In genomic region chr1:63225890-63226289, GRCm38 (mm10) we compare ENCODE assay signal across 15 mouse cellular contexts. TPM values are rescaled to one million over a fixed set of nuclear protein-coding genes. Genes with fewer than 3 reads are reported as not detected.
A peak's percentile ranks its signal among the peaks of the same experiment; 100 is the strongest.
DNase-seq lines count a peak whose midpoint lies in the region; ATAC-seq lines count a peak whose summit lies in the region.
"Had no signal": no experiment of that assay in that cellular context is flagged by ENCODE, and none has a peak within 500 bp of the region (broad histone marks: within the 10 kb centered on the region; RNA-seq: fewer than 3 reads in every experiment).

No protein-coding gene starts in this region.

- no peak overlapping the region for H3K9ac ChIP-seq in kidney, embryonic 16.5 days (replicated peaks; ENCODE audit: low read length)
- H3K9ac ChIP-seq in limb, embryonic 13.5 days, result no peak overlapping the region
- H3K9ac ChIP-seq in forebrain, embryonic 16.5 days (replicated peaks; ENCODE audit: low read depth, low read length), result no peak overlapping the region

- no peaks in the 10 kb centered on the region for H3K9me3 ChIP-seq in kidney, embryonic 16.5 days (ENCODE audit: low read length)
- H3K9me3 ChIP-seq in limb, embryonic 13.5 days, result no peaks in the 10 kb centered on the region
- no peaks in the 10 kb centered on the region for H3K9me3 ChIP-seq in forebrain, embryonic 16.5 days (ENCODE audit: control insufficient read depth, low read length)

- H3K36me3 ChIP-seq in kidney, embryonic 16.5 days (ENCODE audit: insufficient read depth, low read length), result no peaks in the 10 kb centered on the region
- no peaks in the 10 kb centered on the region for H3K36me3 ChIP-seq in limb, embryonic 13.5 days
- no peaks in the 10 kb centered on the region for H3K36me3 ChIP-seq in forebrain, embryonic 16.5 days (ENCODE audit: control insufficient read depth, insufficient read depth)

- peak; percentile 17 for DNase-seq in gastrocnemius, postnatal 14 days
- DNase-seq in gastrocnemius, adult 18-20 months (ENCODE audit: low spot score), result no peak
- DNase-seq in kidney, postnatal 4 days, result no peak
- DNase-seq in embryo, embryonic 10.5 days (ENCODE audit: low spot score), result peak; percentile 78
- no peak for DNase-seq in cerebellum, adult 11-12 months
- DNase-seq: adrenal gland, adult 8-10 months; cerebellum, adult 11 months had no signal

- no peak overlapping the region for H3K4me3 ChIP-seq in kidney, embryonic 16.5 days (ENCODE audit: low read length)
- H3K4me3 ChIP-seq in limb, embryonic 13.5 days, result no peak overlapping the region
- no peak overlapping the region for H3K4me3 ChIP-seq in forebrain, embryonic 16.5 days (replicated peaks; ENCODE audit: low read length)

- H3K27me3 ChIP-seq in kidney, embryonic 16.5 days (ENCODE audit: insufficient read depth, low read length), result no peaks in the 10 kb centered on the region
- no peaks in the 10 kb centered on the region for H3K27me3 ChIP-seq in limb, embryonic 13.5 days
- H3K27me3 ChIP-seq in forebrain, embryonic 16.5 days (replicated peaks; ENCODE audit: control insufficient read depth, insufficient read depth, low read length), result no peaks in the 10 kb centered on the region

- WGBS in kidney, embryonic 16.5 days, result 5% methylated on average over 7 of the region's 7 CpGs
- WGBS in limb, embryonic 13.5 days, result 5% methylated on average over 7 of the region's 7 CpGs
- 12% methylated on average over 7 of the region's 7 CpGs for WGBS in forebrain, embryonic 16.5 days

- peak; percentile 76; the same call in 1 of the 2 replicates for ATAC-seq in kidney, embryonic 16.5 days (ENCODE audit: low FRiP score, low TSS enrichment)
- peak; percentile 61 for ATAC-seq in limb, embryonic 13.5 days (ENCODE audit: low FRiP score, low read depth)
- no peak for ATAC-seq in forebrain, embryonic 16.5 days

- peaks cover 7% of the 10 kb centered on the region for H3K4me1 ChIP-seq in kidney, embryonic 16.5 days (ENCODE audit: insufficient read depth, low read length)
- H3K4me1 ChIP-seq in limb, embryonic 13.5 days, result 0 out of 2 replicates have a peak, but pooled peaks cover 3% of the 10 kb centered on the region
- H3K4me1 ChIP-seq in forebrain, embryonic 16.5 days (replicated peaks; ENCODE audit: control insufficient read depth, insufficient read depth, low read length), result no peaks in the 10 kb centered on the region

- intact Hi-C loops in gastrocnemius, postnatal 14 days (cut with DNase I; ENCODE audit: low total_unique reads), result no loop called here

- H3K4me2 ChIP-seq in kidney, embryonic 16.5 days (replicated peaks; ENCODE audit: low read depth, low read length), result no peak overlapping the region
- no peak overlapping the region for H3K4me2 ChIP-seq in limb, embryonic 13.5 days (replicated peaks)
- no peak overlapping the region for H3K4me2 ChIP-seq in forebrain, embryonic 16.5 days (ENCODE audit: low read length)
- H3K4me2 ChIP-seq: midbrain, embryonic 11.5 days had no signal

- H3K27ac ChIP-seq in kidney, embryonic 16.5 days (ENCODE audit: low read length), result no peak overlapping the region
- H3K27ac ChIP-seq in limb, embryonic 13.5 days, result no peak overlapping the region
- H3K27ac ChIP-seq in forebrain, embryonic 16.5 days (ENCODE audit: low read length), result no peak overlapping the region

RNA-seq across cellular contexts. Expression of gene Gpr1, which starts 11.5 kb away (rescaled TPM):
- under 1 TPM; 0.53 to 0.69 TPM for total RNA-seq in gastrocnemius, postnatal 14 days (2021)
- under 1 TPM; 0.41 to 0.45 TPM for total RNA-seq in gastrocnemius, adult 18-20 months (2021)
- polyA plus RNA-seq in kidney, embryonic 16.5 days (2015; fragmentation: Nextera tagmentation; extraction: Ambion mirVana), result 0.07 and 0.09 TPM in 2 replicates
- polyA plus RNA-seq in limb, embryonic 13.5 days (2015; fragmentation: Nextera tagmentation; extraction: Ambion mirVana), result 0.22 and 0.25 TPM in 2 replicates
- polyA plus RNA-seq in forebrain, embryonic 16.5 days (2015; fragmentation: Nextera tagmentation; extraction: Ambion mirVana), result 0.36 and 0.56 TPM in 2 replicates
- total RNA-seq: MEL; neutrophil, adult 5-6 weeks had no signal
- polyA plus RNA-seq: lung, embryonic 16.5 days; small intestine, adult 2 months had no signal

RNA-seq across cellular contexts. Expression of gene Zdbf2, which starts 47.2 kb away (rescaled TPM):
- total RNA-seq in gastrocnemius, postnatal 14 days (2021), result 10 to 100 TPM; 10.1 to 14.1 TPM
- total RNA-seq in gastrocnemius, adult 18-20 months (2021), result under 1 TPM; 0.12 to 0.25 TPM
- polyA plus RNA-seq in kidney, embryonic 16.5 days (2015; fragmentation: Nextera tagmentation; extraction: Ambion mirVana), result 4.2 and 4.8 TPM in 2 replicates
- 14.9 and 16.3 TPM in 2 replicates for polyA plus RNA-seq in limb, embryonic 13.5 days (2015; fragmentation: Nextera tagmentation; extraction: Ambion mirVana)
- polyA plus RNA-seq in forebrain, embryonic 16.5 days (2015; fragmentation: Nextera tagmentation; extraction: Ambion mirVana), result 24.4 and 29.0 TPM in 2 replicates
- total RNA-seq: MEL; neutrophil, adult 5-6 weeks had no signal
- polyA plus RNA-seq: small intestine, adult 2 months had no signal

RNA-seq across cellular contexts. Expression of gene Ndufs1, which starts 49.3 kb away (rescaled TPM):
- total RNA-seq in gastrocnemius, postnatal 14 days (2021), result 100 to 1,000 TPM; 328 to 405 TPM
- total RNA-seq in gastrocnemius, adult 18-20 months (2021), result 100 to 1,000 TPM; 349 to 374 TPM
- polyA plus RNA-seq in kidney, embryonic 16.5 days (2015; fragmentation: Nextera tagmentation; extraction: Ambion mirVana), result 188 TPM in 2 replicates
- 131 and 134 TPM in 2 replicates for polyA plus RNA-seq in limb, embryonic 13.5 days (2015; fragmentation: Nextera tagmentation; extraction: Ambion mirVana)
- polyA plus RNA-seq in forebrain, embryonic 16.5 days (2015; fragmentation: Nextera tagmentation; extraction: Ambion mirVana), result 125 and 128 TPM in 2 replicates

RNA-seq across cellular contexts. Expression of gene Eef1b2, which starts 49.3 kb away (rescaled TPM):
- total RNA-seq in gastrocnemius, postnatal 14 days (2021), result 100 to 1,000 TPM; 386 to 417 TPM
- total RNA-seq in gastrocnemius, adult 18-20 months (2021), result 100 to 1,000 TPM; 342 to 368 TPM
- 533 and 571 TPM in 2 replicates for polyA plus RNA-seq in kidney, embryonic 16.5 days (2015; fragmentation: Nextera tagmentation; extraction: Ambion mirVana)
- 609 and 631 TPM in 2 replicates for polyA plus RNA-seq in limb, embryonic 13.5 days (2015; fragmentation: Nextera tagmentation; extraction: Ambion mirVana)
- 423 and 472 TPM in 2 replicates for polyA plus RNA-seq in forebrain, embryonic 16.5 days (2015; fragmentation: Nextera tagmentation; extraction: Ambion mirVana)

Comparison
In these comparisons a context has a peak if more than half of its experiments do, and no peak if none do; other contexts are left out.
1. DNase-seq: peak in gastrocnemius, postnatal 14 days (single experiment) and embryo, embryonic 10.5 days (single experiment); none in gastrocnemius, adult 18-20 months (single experiment), kidney, postnatal 4 days (0 of 2) and cerebellum, adult 11-12 months (single experiment).